Mouse (Mus musculus) T-cell, adult 66 days (primary cell): ENCODE data around the gene Cdc26. TPM values are rescaled to one million over a fixed set of nuclear protein-coding genes. Genes with fewer than 3 reads are reported as not detected.

Experiments
- total RNA-seq, 2 experiments: library from RNA; stranded (reverse); gene quantifications; 3 replicates in 1 of 2; 4 replicates in 1 of 2; pipeline ENCODE4 v1.2.4; 2023

Cdc26 gene
- 10 to 100 TPM; 45.8 to 54.6 TPM for total RNA-seq

DNA sequence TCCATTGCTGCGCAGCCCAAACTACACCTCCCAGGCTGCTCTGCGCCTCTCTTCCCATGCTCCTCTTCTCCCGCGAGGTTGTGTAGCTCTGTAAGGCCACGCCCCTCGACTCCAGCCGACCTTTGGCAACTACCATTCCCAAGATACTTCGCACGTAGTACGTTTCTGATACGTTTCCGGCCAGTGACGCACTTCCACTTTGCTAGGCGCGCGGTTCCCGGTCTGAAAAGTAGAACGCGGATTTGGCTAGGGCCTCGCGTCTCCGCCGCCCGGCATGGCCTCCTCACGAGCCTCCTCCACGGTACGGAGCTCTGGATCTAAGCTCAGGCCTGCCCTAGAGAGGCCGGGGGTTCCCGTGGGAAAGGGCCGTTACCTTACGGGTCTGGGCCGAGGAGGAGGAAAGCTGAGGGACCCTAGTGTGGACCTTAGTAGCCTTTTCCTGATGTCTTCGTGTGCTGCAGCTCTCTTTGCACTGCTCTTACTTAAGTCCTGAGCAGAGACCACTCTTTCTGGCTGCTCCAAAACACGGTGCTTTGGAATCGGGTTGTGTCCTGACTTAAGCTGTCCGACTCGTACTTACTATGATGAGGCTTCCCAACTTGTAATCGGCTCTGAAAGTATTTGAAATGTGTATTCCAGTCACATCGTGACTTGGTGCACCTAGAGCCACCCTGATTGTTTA is at the start of gene Cdc26, which contains the start of gene Prpf4:
Gene Cdc26 (minus strand): TSS at position 42 of the 682 bp plus-strand sequence.
Gene Prpf4 (plus strand): TSS at position 197 of the 682 bp plus-strand sequence.

GRCm38 (mm10) chr4:62435081-62435480 is 26.6 kb upstream of the Cdc26 start, which contains the start of gene Rnf183:
TSS of gene Rnf183 (minus strand) at chr4:62435252.

GRCm38 (mm10) chr4:62360088-62360804 is 48.2 kb downstream of the Cdc26 start, which contains the start of the genes Fkbp15 and Slc31a1:
TSS of gene Fkbp15 (minus strand) at chr4:62360548.
TSS of gene Slc31a1 (plus strand) at chr4:62360727.

Other genes with a start within 250 kb of the Cdc26 start
- not detected for gene Zfp37, start 177.6 kb downstream of the Cdc26 start, total RNA-seq
- 1 to 10 TPM; 3.7 to 5.7 TPM for gene Slc31a2, start 146.1 kb downstream of the Cdc26 start, total RNA-seq
- 10 to 100 TPM; 71.2 to 80.5 TPM for gene Fkbp15, start 48.1 kb downstream of the Cdc26 start, total RNA-seq
- 1 to 10 TPM; 4.6 to 5.3 TPM for gene Slc31a1, start 47.9 kb downstream of the Cdc26 start, total RNA-seq
- 10 to 100 TPM; 19.1 to 24.0 TPM for gene Prpf4, start 155 bp upstream of the Cdc26 start, total RNA-seq
- not detected for gene Rnf183, start 26.6 kb upstream of the Cdc26 start, total RNA-seq
- not detected for gene Wdr31, start 62.3 kb upstream of the Cdc26 start, total RNA-seq
- gene Bspry, start 71.4 kb upstream of the Cdc26 start, total RNA-seq: 1 to 10 TPM; 1.6 to 2.6 TPM
- gene Hdhd3, start 94.8 kb upstream of the Cdc26 start, total RNA-seq: 1 to 10 TPM in 1 of 2 experiments, under 1 TPM in 1; 0.80 to 1.7 TPM
- 10 to 100 TPM; 12.4 to 15.2 TPM for gene Alad, start 111.3 kb upstream of the Cdc26 start, total RNA-seq
- 10 to 100 TPM; 20.8 to 22.0 TPM for gene Pole3, start 116.4 kb upstream of the Cdc26 start, total RNA-seq
- gene 4933430I17Rik, start 116.7 kb upstream of the Cdc26 start, total RNA-seq: 1 to 10 TPM; 2.7 to 2.8 TPM
- 100 to 1,000 TPM; 121 to 126 TPM for gene Rgs3, start 151.2 kb upstream of the Cdc26 start, total RNA-seq